Mouse (Mus musculus) myocyte (in vitro differentiated cells): ENCODE measurements around the gene Tigd2.

Experiments
- CEBPB ChIP-seq: IDR thresholded peaks from 2 replicates; pipeline ENCODE4 v1.6.1; 2011; ENCODE audit warnings: mild to moderate bottlenecking, moderate library complexity; ENCODE audit not compliant: poor library complexity, insufficient read depth, severe bottlenecking
- E2F4 ChIP-seq: IDR thresholded peaks from one replicate; pipeline ENCODE4 v1.6.1; 2011; ENCODE audit warnings: mild to moderate bottlenecking, control low read depth, moderate library complexity; ENCODE audit not compliant: insufficient read depth
- MAX ChIP-seq: IDR thresholded peaks from one replicate; pipeline ENCODE4 v1.6.1; 2011; ENCODE audit warnings: low read depth, mild to moderate bottlenecking, control low read depth
- POLR2A ChIP-seq: IDR thresholded peaks from one replicate; pipeline ENCODE4 v1.6.1; 2011; ENCODE audit warnings: low read depth, mild to moderate bottlenecking, control low read depth, moderate library complexity; ENCODE audit not compliant: insufficient read length
- REST ChIP-seq: IDR thresholded peaks from one replicate; pipeline ENCODE4 v1.6.1; 2011; ENCODE audit warnings: mild to moderate bottlenecking, control low read depth, moderate library complexity; ENCODE audit not compliant: insufficient read depth, insufficient read length
- TCF12 ChIP-seq: IDR thresholded peaks from one replicate; pipeline ENCODE4 v1.6.1; 2011; ENCODE audit warnings: mild to moderate bottlenecking, control low read depth; ENCODE audit not compliant: poor library complexity, insufficient read depth, severe bottlenecking
- USF1 ChIP-seq: IDR thresholded peaks from one replicate; pipeline ENCODE4 v1.6.1; 2011; ENCODE audit warnings: low read depth, mild to moderate bottlenecking, control low read depth, moderate library complexity

DNA sequence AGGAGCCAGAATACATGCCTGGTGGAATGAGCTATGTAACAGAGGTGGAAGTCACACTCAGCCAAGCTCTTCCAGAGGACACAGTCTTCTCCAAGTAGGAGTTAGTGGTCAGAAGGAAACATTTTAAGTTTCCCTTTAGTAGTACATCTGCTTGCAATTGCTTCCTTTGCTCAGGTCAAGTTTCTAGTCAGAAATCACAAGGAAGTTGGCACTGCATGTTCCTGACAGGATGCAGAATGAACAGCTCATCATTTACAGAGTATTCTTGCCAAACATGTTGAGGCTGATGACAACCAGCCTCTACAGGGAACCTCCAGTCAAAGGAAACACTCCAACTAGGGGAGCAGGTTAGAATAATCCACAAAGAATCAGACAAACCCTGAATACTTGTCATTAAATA is 11.9 kb upstream of the Tigd2 start:
- no peak for TF ChIP-seq MAX
- no peak for TF ChIP-seq POLR2A
- no peak for TF ChIP-seq USF1
- no peak for TF ChIP-seq E2F4
- TF ChIP-seq CEBPB: no peak
- no peak for TF ChIP-seq TCF12
- no peak for TF ChIP-seq REST
